ENCODE assay signal across 16 mouse cellular contexts in the genomic region with DNA sequence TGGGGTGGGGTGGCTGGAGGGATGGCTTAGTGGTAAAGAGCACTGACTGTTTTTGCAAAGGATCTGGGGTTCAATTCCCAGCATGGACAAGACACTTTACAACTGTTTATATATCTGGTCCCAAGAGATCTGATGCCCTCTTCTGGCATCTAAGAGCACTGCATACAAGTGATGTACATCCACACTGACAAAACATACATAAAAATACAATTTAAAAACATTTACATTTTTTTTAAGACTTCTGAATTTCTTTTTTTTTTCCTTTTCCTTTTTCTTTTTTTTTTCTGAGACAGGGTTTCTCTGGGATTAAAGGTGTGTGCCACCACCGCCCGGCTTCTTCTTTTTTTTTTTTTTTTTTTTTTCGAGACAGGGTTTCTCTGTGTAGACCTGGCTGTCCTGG. TPM values are rescaled to one million over a fixed set of nuclear protein-coding genes. Genes with fewer than 3 reads are reported as not detected.
DNase-seq lines count a peak whose midpoint lies in the region; ATAC-seq and TF ChIP-seq lines count a peak whose summit lies in the region.
"Had no signal": no experiment of that assay in that cellular context is flagged by ENCODE, and none has a peak within 500 bp of the region (broad histone marks: within the 10 kb centered on the region; RNA-seq: fewer than 3 reads in every experiment).

No protein-coding gene starts in this region.

- H3K27ac ChIP-seq in hindbrain, postnatal 0 days = no peak overlapping the region
- no peak overlapping the region for H3K27ac ChIP-seq in hindbrain, embryonic 13.5 days
- no peak overlapping the region for H3K27ac ChIP-seq in midbrain, embryonic 14.5 days (replicated peaks; ENCODE audit: low read depth, low read length)
- H3K27ac ChIP-seq in midbrain, embryonic 16.5 days (ENCODE audit: low read length) = no peak overlapping the region
- H3K27ac ChIP-seq: embryonic facial prominence, embryonic 13.5 days; limb, embryonic 12.5 days; neural tube, embryonic 15.5 days had no signal

- no peak overlapping the region for H3K9ac ChIP-seq in hindbrain, postnatal 0 days (replicated peaks; ENCODE audit: low read length)
- no peak overlapping the region for H3K9ac ChIP-seq in hindbrain, embryonic 13.5 days
- no peak overlapping the region for H3K9ac ChIP-seq in midbrain, embryonic 14.5 days (replicated peaks; ENCODE audit: low read length)
- H3K9ac ChIP-seq in midbrain, embryonic 16.5 days (ENCODE audit: low read depth, low read length) = no peak overlapping the region
- H3K9ac ChIP-seq: limb, embryonic 12.5 days; neural tube, embryonic 15.5 days had no signal

- H3K27me3 ChIP-seq in hindbrain, postnatal 0 days (ENCODE audit: insufficient read depth, low read length) = no peaks in the 10 kb centered on the region
- peaks cover 28% of the 10 kb centered on the region for H3K27me3 ChIP-seq in hindbrain, embryonic 13.5 days
- no peaks in the 10 kb centered on the region for H3K27me3 ChIP-seq in midbrain, embryonic 14.5 days (ENCODE audit: control insufficient read depth, insufficient read depth, low read length)
- H3K27me3 ChIP-seq in midbrain, embryonic 16.5 days (ENCODE audit: control insufficient read depth, insufficient read depth, low read depth, low read length) = no peaks in the 10 kb centered on the region
- H3K27me3 ChIP-seq: limb, embryonic 12.5 days had no signal

- TF ChIP-seq CTCF in hindbrain, postnatal 0 days (IDR thresholded peaks at IDR 0.05; ENCODE audit: low read depth) = peak; percentile 40

- 96% methylated on average over 3 of the region's 3 CpGs for WGBS in hindbrain, postnatal 0 days
- 100% methylated on average over 3 of the region's 3 CpGs for WGBS in hindbrain, embryonic 13.5 days
- WGBS in midbrain, embryonic 14.5 days = 100% methylated on average over 3 of the region's 3 CpGs
- WGBS in midbrain, embryonic 16.5 days = 100% methylated on average over 2 of the region's 3 CpGs

- H3K4me1 ChIP-seq in hindbrain, postnatal 0 days (ENCODE audit: insufficient read depth, low read length) = peaks cover 10% of the 10 kb centered on the region
- peaks cover 29% of the 10 kb centered on the region for H3K4me1 ChIP-seq in hindbrain, embryonic 13.5 days (replicated peaks)
- H3K4me1 ChIP-seq in midbrain, embryonic 14.5 days (ENCODE audit: control insufficient read depth, insufficient read depth, low read length) = peaks cover 12% of the 10 kb centered on the region
- H3K4me1 ChIP-seq in midbrain, embryonic 16.5 days (ENCODE audit: control insufficient read depth, insufficient read depth, low read length) = peaks cover 25% of the 10 kb centered on the region

- H3K4me3 ChIP-seq in hindbrain, postnatal 0 days (ENCODE audit: low read length) = no peak overlapping the region
- no peak overlapping the region for H3K4me3 ChIP-seq in hindbrain, embryonic 13.5 days
- no peak overlapping the region for H3K4me3 ChIP-seq in midbrain, embryonic 14.5 days (replicated peaks; ENCODE audit: low read depth, low read length)
- H3K4me3 ChIP-seq in midbrain, embryonic 16.5 days (ENCODE audit: low read depth, low read length) = no peak overlapping the region

- no peaks in the 10 kb centered on the region for H3K9me3 ChIP-seq in hindbrain, postnatal 0 days (ENCODE audit: low read length)
- H3K9me3 ChIP-seq in hindbrain, embryonic 13.5 days = no peaks in the 10 kb centered on the region
- no peaks in the 10 kb centered on the region for H3K9me3 ChIP-seq in midbrain, embryonic 14.5 days (ENCODE audit: control insufficient read depth, low read length)
- no peaks in the 10 kb centered on the region for H3K9me3 ChIP-seq in midbrain, embryonic 16.5 days (replicated peaks; ENCODE audit: control insufficient read depth, low read length, poor library complexity, severe bottlenecking)
- H3K9me3 ChIP-seq: embryonic facial prominence, embryonic 13.5 days; limb, embryonic 12.5 days; neural tube, embryonic 15.5 days had no signal

- no peaks in the 10 kb centered on the region for H3K36me3 ChIP-seq in hindbrain, postnatal 0 days (ENCODE audit: insufficient read depth, low read length)
- H3K36me3 ChIP-seq in hindbrain, embryonic 13.5 days = peaks cover 9% of the 10 kb centered on the region
- H3K36me3 ChIP-seq in midbrain, embryonic 14.5 days (ENCODE audit: control insufficient read depth, insufficient read depth, low read length) = no peaks in the 10 kb centered on the region; the same call in 1 of the 2 replicates
- no peaks in the 10 kb centered on the region for H3K36me3 ChIP-seq in midbrain, embryonic 16.5 days (ENCODE audit: control insufficient read depth, insufficient read depth, low read length)
- H3K36me3 ChIP-seq: limb, embryonic 12.5 days had no signal

- peak; percentile 30 for DNase-seq in hindbrain, postnatal 0 days (ENCODE audit: low spot score)
- peak; percentile 44 for DNase-seq in midbrain, embryonic 14.5 days
- DNase-seq in ZHBTc4 (ENCODE audit: low read depth, low spot score) = peak; percentile 74
- DNase-seq in c-Kit-positive CD71-positive TER-119-positive erythroid progenitor cells, embryonic 14.5 days (ENCODE audit: low spot score) = no peak
- DNase-seq in heart, postnatal 14 days = no peak
- DNase-seq: right cerebral cortex, postnatal 4 days had no signal

- no peak overlapping the region for H3K4me2 ChIP-seq in hindbrain, postnatal 0 days (ENCODE audit: low read depth, low read length)
- H3K4me2 ChIP-seq in hindbrain, embryonic 13.5 days = no peak overlapping the region
- no peak overlapping the region for H3K4me2 ChIP-seq in midbrain, embryonic 14.5 days (ENCODE audit: low read length)
- no peak overlapping the region for H3K4me2 ChIP-seq in midbrain, embryonic 16.5 days (ENCODE audit: low read length)

- ATAC-seq in hindbrain, postnatal 0 days = no peak
- ATAC-seq in hindbrain, embryonic 13.5 days (ENCODE audit: low FRiP score) = no peak
- no peak for ATAC-seq in midbrain, embryonic 14.5 days (ENCODE audit: low FRiP score, low TSS enrichment)
- no peak for ATAC-seq in midbrain, embryonic 16.5 days
- ATAC-seq in granulocyte monocyte progenitor cell, adult 5-6 weeks (replicated peaks; ENCODE audit: poor library complexity, severe bottlenecking) = no peak
- ATAC-seq: hindbrain, embryonic 16.5 days had no signal

- intact Hi-C loops in heart, postnatal 14 days (cut with DNase I) = no loop called here

RNA-seq across cellular contexts. Expression of a gene that starts 1.4 kb away (rescaled TPM):
- 18.6 and 21.4 TPM in 2 replicates for total RNA-seq in hindbrain, postnatal 0 days (2014; rRNA removed)
- 114 and 115 TPM in 2 replicates for polyA plus RNA-seq in hindbrain, postnatal 0 days (2015; fragmentation: Nextera tagmentation; extraction: Ambion mirVana)
- polyA plus RNA-seq in hindbrain, embryonic 13.5 days (2015; fragmentation: Nextera tagmentation; extraction: Ambion mirVana) = 138 and 141 TPM in 2 replicates
- 45.3 and 77.5 TPM in 2 replicates for polyA plus RNA-seq in midbrain, embryonic 14.5 days (2014; fragmentation: Nextera tagmentation; extraction: Ambion mirVana)
- 129 and 130 TPM in 2 replicates for polyA plus RNA-seq in midbrain, embryonic 16.5 days (2015; fragmentation: Nextera tagmentation; extraction: Ambion mirVana)
- 88.7 and 94.9 TPM in 2 replicates for total RNA-seq in granulocyte monocyte progenitor cell, adult 5-6 weeks (2014; fragmentation: Nextera tagmentation)
- total RNA-seq in granulocyte monocyte progenitor cell, adult 5-6 weeks (2017) = 37.0 and 44.1 TPM in 2 replicates
- total RNA-seq in heart, postnatal 14 days (2021) = 10 to 100 TPM; 45.8 to 51.2 TPM

RNA-seq across cellular contexts. Expression of a gene that starts 8.9 kb away (rescaled TPM):
- not detected in 2 replicates for total RNA-seq in hindbrain, postnatal 0 days (2014; rRNA removed)
- not detected in 2 replicates for polyA plus RNA-seq in hindbrain, postnatal 0 days (2015; fragmentation: Nextera tagmentation; extraction: Ambion mirVana)
- not detected in 2 replicates for polyA plus RNA-seq in hindbrain, embryonic 13.5 days (2015; fragmentation: Nextera tagmentation; extraction: Ambion mirVana)
- not detected in 2 replicates for polyA plus RNA-seq in midbrain, embryonic 14.5 days (2014; fragmentation: Nextera tagmentation; extraction: Ambion mirVana)
- not detected in 2 replicates for polyA plus RNA-seq in midbrain, embryonic 16.5 days (2015; fragmentation: Nextera tagmentation; extraction: Ambion mirVana)
- not detected in 2 replicates for total RNA-seq in granulocyte monocyte progenitor cell, adult 5-6 weeks (2014; fragmentation: Nextera tagmentation)
- not detected in 2 replicates for total RNA-seq in granulocyte monocyte progenitor cell, adult 5-6 weeks (2017)
- not detected for total RNA-seq in heart, postnatal 14 days (2021)
- total RNA-seq: layer of hippocampus, adult 8-10 months; megakaryocyte, adult 5-6 weeks had no signal
- polyA plus RNA-seq: embryonic facial prominence, embryonic 13.5 days; heart, embryonic 11.5 days; hindbrain, embryonic 16.5 days; limb, embryonic 12.5 days; neural tube, embryonic 15.5 days had no signal

RNA-seq across cellular contexts. Expression of a gene that starts 27.5 kb away (rescaled TPM):
- total RNA-seq in hindbrain, postnatal 0 days (2014; rRNA removed) = 4.1 and 5.3 TPM in 2 replicates
- polyA plus RNA-seq in hindbrain, postnatal 0 days (2015; fragmentation: Nextera tagmentation; extraction: Ambion mirVana) = 2.8 and 3.5 TPM in 2 replicates
- polyA plus RNA-seq in hindbrain, embryonic 13.5 days (2015; fragmentation: Nextera tagmentation; extraction: Ambion mirVana) = 22.8 and 23.1 TPM in 2 replicates
- polyA plus RNA-seq in midbrain, embryonic 14.5 days (2014; fragmentation: Nextera tagmentation; extraction: Ambion mirVana) = 10.7 and 11.1 TPM in 2 replicates
- 6.2 and 9.5 TPM in 2 replicates for polyA plus RNA-seq in midbrain, embryonic 16.5 days (2015; fragmentation: Nextera tagmentation; extraction: Ambion mirVana)
- not detected in 2 replicates for total RNA-seq in granulocyte monocyte progenitor cell, adult 5-6 weeks (2014; fragmentation: Nextera tagmentation)
- under 0.01 TPM in 1 of 2 replicates, not detected in the other for total RNA-seq in granulocyte monocyte progenitor cell, adult 5-6 weeks (2017)
- under 1 TPM; 0.46 to 0.76 TPM for total RNA-seq in heart, postnatal 14 days (2021)
- total RNA-seq: layer of hippocampus, adult 8-10 months; megakaryocyte, adult 5-6 weeks had no signal

RNA-seq across cellular contexts. Expression of a gene that starts 31.9 kb away (rescaled TPM):
- total RNA-seq in hindbrain, postnatal 0 days (2014; rRNA removed) = 48.2 and 50.1 TPM in 2 replicates
- 30.3 and 32.9 TPM in 2 replicates for polyA plus RNA-seq in hindbrain, postnatal 0 days (2015; fragmentation: Nextera tagmentation; extraction: Ambion mirVana)
- polyA plus RNA-seq in hindbrain, embryonic 13.5 days (2015; fragmentation: Nextera tagmentation; extraction: Ambion mirVana) = 31.0 and 31.7 TPM in 2 replicates
- 32.3 and 32.7 TPM in 2 replicates for polyA plus RNA-seq in midbrain, embryonic 14.5 days (2014; fragmentation: Nextera tagmentation; extraction: Ambion mirVana)
- 37.4 and 40.8 TPM in 2 replicates for polyA plus RNA-seq in midbrain, embryonic 16.5 days (2015; fragmentation: Nextera tagmentation; extraction: Ambion mirVana)
- total RNA-seq in granulocyte monocyte progenitor cell, adult 5-6 weeks (2014; fragmentation: Nextera tagmentation) = 29.1 and 34.1 TPM in 2 replicates
- total RNA-seq in granulocyte monocyte progenitor cell, adult 5-6 weeks (2017) = 17.2 and 20.8 TPM in 2 replicates
- 10 to 100 TPM; 31.9 to 36.8 TPM for total RNA-seq in heart, postnatal 14 days (2021)

RNA-seq across cellular contexts. Expression of a gene that starts 42.2 kb away (rescaled TPM):
- total RNA-seq in hindbrain, postnatal 0 days (2014; rRNA removed) = 703 and 894 TPM in 2 replicates
- 1,232 and 1,324 TPM in 2 replicates for polyA plus RNA-seq in hindbrain, postnatal 0 days (2015; fragmentation: Nextera tagmentation; extraction: Ambion mirVana)
- 530 and 549 TPM in 2 replicates for polyA plus RNA-seq in hindbrain, embryonic 13.5 days (2015; fragmentation: Nextera tagmentation; extraction: Ambion mirVana)
- polyA plus RNA-seq in midbrain, embryonic 14.5 days (2014; fragmentation: Nextera tagmentation; extraction: Ambion mirVana) = 679 and 959 TPM in 2 replicates
- polyA plus RNA-seq in midbrain, embryonic 16.5 days (2015; fragmentation: Nextera tagmentation; extraction: Ambion mirVana) = 536 and 561 TPM in 2 replicates
- total RNA-seq in granulocyte monocyte progenitor cell, adult 5-6 weeks (2014; fragmentation: Nextera tagmentation) = 618 and 720 TPM in 2 replicates
- total RNA-seq in granulocyte monocyte progenitor cell, adult 5-6 weeks (2017) = 72.3 and 102 TPM in 2 replicates
- total RNA-seq in heart, postnatal 14 days (2021) = 1,000 to 10,000 TPM; 3,151 to 3,310 TPM

Comparison
In these comparisons a context has a peak if more than half of its experiments do, and no peak if none do; other contexts are left out.
1. DNase-seq: peak in hindbrain, postnatal 0 days (single experiment), midbrain, embryonic 14.5 days (single experiment) and ZHBTc4 (single experiment); none in c-Kit-positive CD71-positive TER-119-positive erythroid progenitor cells, embryonic 14.5 days (single experiment) and heart, postnatal 14 days (0 of 2).